Mouse (Mus musculus) CH12.LX (cell line): ENCODE data around the gene Ccdc60.

ENCODE experiments used
- BHLHE40 ChIP-seq: IDR thresholded peaks from 2 replicates; pipeline ENCODE4 v1.6.1; 2011; ENCODE audit warnings: mild to moderate bottlenecking, low read depth, low read length, improper control_type of control experiment
- CTCF ChIP-seq, 2 experiments: IDR thresholded peaks in 1 of 2; conservative IDR thresholded peaks in 1 of 2; 2 replicates each; pipeline ENCODE4 v1.5.1; 2011 to 2012; ENCODE audit warnings: low read depth in 2 of 2, low read length in 2 of 2, improper control_type of control experiment in 1 of 2, inconsistent platforms in 1 of 2, mild to moderate bottlenecking in 1 of 2, moderate library complexity in 1 of 2
- ELF1 ChIP-seq: IDR thresholded peaks from 2 replicates; pipeline ENCODE4 v1.6.1; 2014; ENCODE audit warnings: low read depth, mild to moderate bottlenecking, inconsistent platforms, low read length, improper control_type of control experiment
- EP300 ChIP-seq: IDR thresholded peaks from 2 replicates; pipeline ENCODE4 v1.6.1; 2011; ENCODE audit warnings: low read length, improper control_type of control experiment
- GABPA ChIP-seq: IDR thresholded peaks from 2 replicates; pipeline ENCODE4 v1.6.1; 2012; ENCODE audit warnings: low read depth, low read length, improper control_type of control experiment, inconsistent platforms; ENCODE audit not compliant: insufficient replicate concordance
- HCFC1 ChIP-seq: IDR thresholded peaks from 2 replicates; pipeline ENCODE4 v1.6.1; 2012; ENCODE audit warnings: low read depth, mild to moderate bottlenecking, inconsistent platforms, low read length, improper control_type of control experiment
- MXI1 ChIP-seq: IDR thresholded peaks from 2 replicates; pipeline ENCODE4 v1.6.1; 2011; ENCODE audit warnings: mild to moderate bottlenecking, low read depth, low read length, improper control_type of control experiment
- NRF1 ChIP-seq: IDR thresholded peaks from 2 replicates; pipeline ENCODE4 v1.6.1; 2014; ENCODE audit warnings: low read depth, mild to moderate bottlenecking, inconsistent platforms, low read length, improper control_type of control experiment, moderate library complexity
- PAX5 ChIP-seq: IDR thresholded peaks from 2 replicates; pipeline ENCODE4 v1.6.1; 2012; ENCODE audit warnings: low read length, inconsistent platforms, mixed read lengths
- POLR2A ChIP-seq: IDR thresholded peaks from 2 replicates; pipeline ENCODE4 v1.6.1; 2011; ENCODE audit warnings: low read depth, mild to moderate bottlenecking, improper control_type of control experiment, low read length
- POLR2AphosphoS2 ChIP-seq: IDR thresholded peaks from 2 replicates; pipeline ENCODE4 v1.6.1; 2011; ENCODE audit warnings: low read depth, low read length, improper control_type of control experiment
- RCOR1 ChIP-seq: conservative IDR thresholded peaks from 2 replicates; pipeline ENCODE4 v1.6.1; 2012; ENCODE audit warnings: low read depth, mild to moderate bottlenecking, inconsistent platforms, low read length, improper control_type of control experiment
- TCF12 ChIP-seq: IDR thresholded peaks from 2 replicates; pipeline ENCODE4 v1.6.1; 2014; ENCODE audit warnings: low read depth, mild to moderate bottlenecking, inconsistent platforms, low read length, improper control_type of control experiment
- ZC3H11A ChIP-seq: IDR thresholded peaks from 2 replicates; pipeline ENCODE4 v1.6.1; 2012; ENCODE audit warnings: low read depth, mild to moderate bottlenecking, inconsistent platforms, low read length, improper control_type of control experiment

GRCm38 (mm10) chr5:116123344-116123743 lies 165.4 kb downstream of the Ccdc60 start:
- TF ChIP-seq CTCF (conservative IDR thresholded peaks at IDR 0.05 in 1 of 2, IDR thresholded peaks at IDR 0.05 in 1 of 2; ENCODE audit: low read depth in 2 of 2, low read length in 2 of 2) (peak in 1 of 2 experiments; percentile 51; a peak in 3 of 4 replicates), EP300 (no peak), GABPA (no peak), BHLHE40 (no peak), POLR2A (no peak), PAX5 (no peak), POLR2AphosphoS2 (no peak), TCF12 (no peak), NRF1 (no peak), ELF1 (no peak), RCOR1 (no peak), ZC3H11A (no peak), HCFC1 (no peak), MXI1 (no peak)
